Mouse (Mus musculus): ENCODE measurements at regions not wholly inside any gene's neighbourhood (a gene's known extent, or its start where the extent isn't known, plus 50 kb on each side); places are given as distances from the start of the nearest gene placed in this dataset.
A peak's percentile ranks its signal among the peaks of the same experiment; 100 is the strongest.

- no peak for DNase-seq (ENCODE audit: low read depth, low spot score)
Measured at GRCm38 (mm10) chr17:44419405-44419729, 231.0 kb downstream of the Clic5 start.

- peak; percentile 4 for DNase-seq (ENCODE audit: low read depth, low spot score)
Measured at GRCm38 (mm10) chr17:44420098-44421070, 232.0 kb downstream of the Clic5 start.

GRCm38 (mm10) chr17:44422161-44422560, 233.8 kb downstream of the Clic5 start:
- DNase-seq (ENCODE audit: low read depth, low spot score) = no peak

GRCm38 (mm10) chr17:44422865-44423264, 234.5 kb downstream of the Clic5 start:
- DNase-seq (ENCODE audit: low read depth, low spot score) = no peak

- no peak for DNase-seq (ENCODE audit: low read depth, low spot score)
Measured at GRCm38 (mm10) chr17:44423471-44423985, 235.1 kb downstream of the Clic5 start.

- DNase-seq (ENCODE audit: low read depth, low spot score) = no peak
Measured at GRCm38 (mm10) chr17:44432524-44433295, 244.3 kb downstream of the Clic5 start.

GRCm38 (mm10) chr17:44433296-44433653, 244.9 kb downstream of the Clic5 start:
- no peak for DNase-seq (ENCODE audit: low read depth, low spot score)

- DNase-seq (ENCODE audit: low read depth, low spot score) = no peak
Measured at GRCm38 (mm10) chr17:44436536-44437043, 248.2 kb downstream of the Clic5 start.

GRCm38 (mm10) chr17:44438526-44438925, 250.1 kb downstream of the Clic5 start:
- DNase-seq (ENCODE audit: low read depth, low spot score) = no peak

GRCm38 (mm10) chr17:44443460-44443859, 255.1 kb downstream of the Clic5 start:
- no peak for DNase-seq (ENCODE audit: low read depth, low spot score)

- DNase-seq (ENCODE audit: low read depth, low spot score) = no peak
Measured at GRCm38 (mm10) chr17:44445361-44445760, 257.0 kb downstream of the Clic5 start.

Data from ZHBTc4 (cell line).